Mouse (Mus musculus) kidney, postnatal 0 days (tissue): Measurements from ENCODE around the gene Afg1l. TPM values are rescaled to one million over a fixed set of nuclear protein-coding genes. Genes with fewer than 3 reads are reported as not detected.
A peak's percentile ranks its signal among the peaks of the same experiment; 100 is the strongest.

Source experiments
- ATAC-seq: fragments of 200-750 bp; cut with Nextera tagmentation; replicated peaks from 2 replicates; pipeline ENCODE4 v1.8.0; 2017; ENCODE audit warnings: low read depth, moderate number of reproducible peaks, moderate TSS enrichment, moderate library complexity; ENCODE audit not compliant: low FRiP score
- DNase-seq: peaks from one replicate; pipeline ENCODE4 v3.0.0-alpha.2; 2016; ENCODE audit warnings: low spot score
- H3K27ac ChIP-seq: fragments of 300-500 bp; sonication (generic); 2 replicates; pipeline ENCODE4 v1.5.1; 2014; ENCODE audit warnings: mild to moderate bottlenecking
- H3K27me3 ChIP-seq: fragments of 300-500 bp; sonication (generic); 2 replicates; pipeline ENCODE4 v1.6.1; 2014; ENCODE audit warnings: low read length, mixed read lengths; ENCODE audit not compliant: insufficient read depth
- H3K36me3 ChIP-seq: fragments of 300-500 bp; sonication (generic); 2 replicates; pipeline ENCODE4 v1.6.1; 2014; ENCODE audit warnings: low read length, mixed read lengths; ENCODE audit not compliant: insufficient read depth
- H3K4me1 ChIP-seq: fragments of 300-500 bp; sonication (generic); replicated peaks from 2 replicates; pipeline ENCODE4 v1.6.1; 2014; ENCODE audit warnings: antibody characterized with exemption, low read length, mixed read lengths; ENCODE audit not compliant: insufficient read depth
- H3K4me2 ChIP-seq: fragments of 300-500 bp; sonication (generic); 2 replicates; pipeline ENCODE4 v1.6.1; 2014; ENCODE audit warnings: mild to moderate bottlenecking, low read length, moderate library complexity, mixed read lengths
- H3K4me3 ChIP-seq: fragments of 300-500 bp; sonication (generic); replicated peaks from 2 replicates; pipeline ENCODE4 v1.5.1; 2014; ENCODE audit warnings: low read depth, low read length
- H3K9ac ChIP-seq: fragments of 300-500 bp; sonication (generic); 2 replicates; pipeline ENCODE4 v1.6.1; 2014; ENCODE audit warnings: low read depth, low read length
- H3K9me3 ChIP-seq: fragments of 300-500 bp; sonication (generic); replicated peaks from 2 replicates; pipeline ENCODE4 v1.6.1; 2016; ENCODE audit warnings: low read length, inconsistent platforms, mixed read lengths
- CTCF ChIP-seq: IDR thresholded peaks from 2 replicates; pipeline ENCODE4 v1.5.1; 2016; ENCODE audit warnings: antibody characterized with exemption, low read depth, mild to moderate bottlenecking, moderate library complexity
- whole genome bisulfite sequencing: fragments of 180-500 bp; shearing (Covaris S2); extraction: QIAGEN DNeasy Blood & Tissue Kit; methylation state at CpG from one replicate; pipeline ENCODE4 v1.1.7; 2014; 5-methylcytosine and 5-hydroxymethylcytosine counted together
- polyA plus RNA-seq: library from polyadenylated mRNA; unstranded; fragments of >200 nt; fragmentation: Nextera tagmentation; extraction: Ambion mirVana; gene quantifications from 2 replicates; pipeline ENCODE4 v1.2.1, GENCODE M21; 2015

Gene Afg1l
- polyA plus RNA-seq, 1 experiment from 2014 or later, result 8.3 TPM

DNA sequence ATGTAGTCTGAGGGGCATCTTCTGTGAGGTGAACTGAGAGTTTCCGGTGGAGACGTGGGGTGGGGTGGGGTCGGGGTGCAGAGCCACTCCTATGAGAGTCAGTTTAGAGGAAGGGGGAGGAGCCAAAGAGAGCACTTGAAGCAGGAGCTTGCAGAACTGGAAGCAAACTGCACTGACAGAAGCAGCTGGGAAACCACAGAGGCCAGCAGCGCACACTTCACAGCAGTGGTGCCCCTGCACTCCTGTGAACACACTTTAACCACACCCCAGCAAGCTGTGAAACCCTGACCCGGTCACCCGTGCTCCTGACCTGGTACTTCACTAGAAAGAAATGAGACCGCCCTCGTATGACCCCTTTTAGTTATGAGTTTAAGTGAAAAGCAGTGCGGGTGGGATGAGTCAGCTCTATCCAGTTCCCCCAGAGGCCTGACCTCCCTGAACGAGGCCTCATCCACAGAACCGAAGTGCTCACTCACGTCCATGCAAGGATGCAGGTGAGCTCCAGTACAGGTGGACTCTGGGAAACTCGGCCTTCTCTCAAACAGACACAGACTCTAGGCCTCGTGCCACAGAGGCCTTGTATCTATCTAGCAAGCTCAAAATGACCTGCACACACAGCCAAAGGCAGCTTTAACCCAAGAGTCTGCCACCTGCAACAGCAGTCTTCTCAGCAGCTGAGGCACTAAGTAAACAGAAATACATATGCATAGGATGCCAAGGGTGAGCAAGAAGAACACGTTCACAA lies 208.9 kb downstream of the Afg1l start:
- DNase-seq, result no peak
- H3K9ac ChIP-seq, result no peak overlapping the region
- whole genome bisulfite sequencing, result 44% methylated on average over 15 of the region's 15 CpGs

DNA sequence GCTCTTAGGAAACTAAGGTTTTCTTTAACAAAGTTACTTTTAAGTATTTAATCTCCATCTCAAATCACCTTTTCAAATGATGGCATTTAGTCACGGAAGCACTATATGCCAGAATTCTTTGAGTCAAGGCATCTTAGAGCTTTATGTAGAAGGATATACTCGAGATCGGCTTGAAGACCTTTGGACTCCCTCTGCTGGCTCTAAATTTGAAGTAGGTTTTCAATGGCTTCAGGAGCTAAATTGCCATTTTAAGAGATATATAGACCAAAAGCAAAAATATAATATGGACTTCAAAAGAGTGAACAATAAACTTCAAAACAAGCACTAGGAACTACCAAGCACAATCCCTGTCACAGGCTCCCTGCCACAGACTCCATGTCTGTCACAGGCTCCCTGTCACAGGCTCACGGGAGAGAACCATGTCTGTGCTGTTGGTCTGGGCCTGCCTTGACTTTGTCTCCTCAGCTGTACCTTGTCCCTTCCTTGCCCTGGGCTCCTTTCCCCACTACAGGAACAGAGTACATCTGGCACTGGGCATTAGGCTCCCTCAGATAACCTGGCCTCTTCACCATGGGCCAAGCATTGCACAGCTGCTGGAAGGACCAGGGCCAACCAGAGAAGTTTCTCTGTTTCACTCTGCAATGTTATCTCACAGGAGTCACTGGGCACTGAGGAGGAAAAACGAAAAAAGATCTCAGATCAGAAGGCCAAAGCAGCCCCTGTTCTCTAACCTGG lies 210.4 kb downstream of the Afg1l start:
- no peak overlapping the region for H3K9ac ChIP-seq
- H3K9me3 ChIP-seq, result no peaks in the 10 kb centered on the region
- H3K4me1 ChIP-seq, result peaks cover 20% of the 10 kb centered on the region
- peak; percentile 44 for TF ChIP-seq CTCF
- H3K36me3 ChIP-seq, result peaks cover 29% of the 10 kb centered on the region; the same call in 1 of the 2 replicates
- WGBS, result 78% methylated on average over 5 of the region's 5 CpGs
- H3K4me3 ChIP-seq, result no peak overlapping the region
- H3K4me2 ChIP-seq, result no peak overlapping the region
- DNase-seq, result no peak
- no peak for ATAC-seq
- no peaks in the 10 kb centered on the region for H3K27me3 ChIP-seq
- H3K27ac ChIP-seq, result no peak overlapping the region

More for the DNA sequence above, 208.9 kb downstream of the Afg1l start:
- H3K9me3 ChIP-seq, result no peaks in the 10 kb centered on the region
- no peak overlapping the region for H3K4me3 ChIP-seq
- peaks cover 34% of the 10 kb centered on the region for H3K4me1 ChIP-seq
- no peak for TF ChIP-seq CTCF
- H3K27me3 ChIP-seq, result no peaks in the 10 kb centered on the region
- H3K4me2 ChIP-seq, result no peak overlapping the region
- H3K27ac ChIP-seq, result peak overlapping the region; percentile 13; the same call in 1 of the 2 replicates
- H3K36me3 ChIP-seq, result peaks cover 29% of the 10 kb centered on the region; the same call in 1 of the 2 replicates
- ATAC-seq, result no peak

DNA sequence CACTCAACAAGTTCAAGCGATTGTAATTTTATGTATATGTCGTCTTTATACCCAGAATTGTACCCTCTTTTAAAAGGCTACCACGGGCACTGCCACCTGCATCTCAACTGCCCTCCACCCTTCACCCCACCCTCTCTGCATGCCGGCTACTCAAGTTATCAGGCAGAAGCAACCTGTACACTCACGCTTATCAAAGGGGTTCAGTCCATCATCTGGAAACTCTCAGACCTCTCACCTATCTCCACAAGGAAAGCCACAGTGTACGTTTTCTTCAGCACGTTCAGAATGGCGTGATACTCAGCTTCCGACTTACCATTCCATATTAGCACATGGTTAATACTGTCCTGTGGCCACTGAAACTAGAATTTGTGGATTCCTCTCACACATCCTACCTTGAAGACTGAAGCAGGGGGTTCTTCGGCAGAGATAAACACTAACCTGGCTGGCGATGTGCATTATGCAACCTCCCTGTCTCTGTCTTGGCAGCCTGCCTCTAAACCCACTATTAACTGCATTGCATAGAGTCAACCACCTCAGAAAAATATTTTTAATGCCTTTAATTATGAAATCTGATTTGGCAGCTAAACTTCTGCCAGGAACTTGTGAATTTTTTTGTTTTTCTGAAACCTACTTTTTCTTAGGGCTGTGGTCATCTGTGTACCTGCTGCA lies 213.2 kb downstream of the Afg1l start:
- 89% methylated on average over 11 of the region's 11 CpGs for WGBS
- H3K27me3 ChIP-seq, result no peaks in the 10 kb centered on the region
- no peak for DNase-seq
- H3K9me3 ChIP-seq, result no peaks in the 10 kb centered on the region
- ATAC-seq, result no peak
- H3K4me2 ChIP-seq, result no peak overlapping the region
- H3K4me1 ChIP-seq, result peaks cover 12% of the 10 kb centered on the region; the same call in 1 of the 2 replicates
- no peak overlapping the region for H3K27ac ChIP-seq
- no peak for TF ChIP-seq CTCF
- H3K36me3 ChIP-seq, result peaks cover 24% of the 10 kb centered on the region; the same call in 1 of the 2 replicates
- H3K4me3 ChIP-seq, result no peak overlapping the region
- no peak overlapping the region for H3K9ac ChIP-seq

DNA sequence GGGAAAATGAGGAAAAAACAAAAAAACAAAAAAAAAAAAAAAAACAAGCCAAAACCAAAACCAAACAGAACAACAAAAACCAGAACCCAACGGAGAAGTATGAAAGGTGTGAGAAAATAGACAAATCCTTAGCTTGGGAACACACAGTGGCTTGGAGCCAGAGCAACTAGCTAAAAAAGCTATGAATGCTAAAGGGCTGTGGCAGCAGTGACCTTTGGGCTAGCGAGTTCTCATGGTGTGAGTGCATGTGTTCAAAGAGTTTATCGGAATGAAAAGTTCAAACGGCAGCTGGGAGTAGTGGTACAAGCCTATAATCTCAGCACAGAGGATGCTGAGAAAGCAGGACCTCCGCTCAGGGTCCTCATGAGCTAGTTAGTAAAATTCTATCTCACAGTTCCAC lies 214.2 kb downstream of the Afg1l start:
- no peak overlapping the region for H3K4me2 ChIP-seq
- H3K4me1 ChIP-seq, result 0 out of 2 replicates have a peak, but pooled peaks cover 3% of the 10 kb centered on the region
- H3K27me3 ChIP-seq, result no peaks in the 10 kb centered on the region
- no peak overlapping the region for H3K9ac ChIP-seq
- no peak for ATAC-seq
- no peak overlapping the region for H3K27ac ChIP-seq
- H3K9me3 ChIP-seq, result no peaks in the 10 kb centered on the region
- DNase-seq, result no peak
- H3K4me3 ChIP-seq, result no peak overlapping the region
- peaks cover 24% of the 10 kb centered on the region; the same call in 1 of the 2 replicates for H3K36me3 ChIP-seq
- TF ChIP-seq CTCF, result no peak
- WGBS, result 65% methylated on average over 5 of the region's 5 CpGs

DNA sequence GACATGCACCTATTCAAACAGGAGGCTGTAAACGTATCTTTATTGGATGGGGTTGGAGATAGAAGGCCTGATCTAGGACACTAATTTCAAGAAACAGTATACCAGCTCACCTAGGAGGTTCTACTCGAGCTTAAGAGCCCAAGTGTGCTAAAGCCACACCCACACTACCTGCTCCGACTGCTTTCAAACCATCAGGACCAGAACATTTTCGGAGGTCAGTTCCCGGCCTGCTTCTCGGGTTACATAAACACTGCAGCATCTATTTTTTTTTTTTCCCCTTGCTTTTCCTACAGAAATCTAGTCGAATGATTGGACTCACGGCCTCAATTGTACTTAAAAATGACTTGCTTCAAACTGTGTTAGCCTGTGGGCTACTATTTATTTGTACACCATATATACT lies 214.7 kb downstream of the Afg1l start:
- no peak overlapping the region for H3K4me3 ChIP-seq
- TF ChIP-seq CTCF, result no peak
- H3K4me1 ChIP-seq, result 0 out of 2 replicates have a peak, but pooled peaks cover 3% of the 10 kb centered on the region
- no peak for DNase-seq
- WGBS, result 47% methylated on average over 8 of the region's 8 CpGs
- ATAC-seq, result no peak
- H3K27me3 ChIP-seq, result no peaks in the 10 kb centered on the region
- H3K9me3 ChIP-seq, result no peaks in the 10 kb centered on the region
- no peak overlapping the region for H3K9ac ChIP-seq
- H3K4me2 ChIP-seq, result no peak overlapping the region
- peaks cover 24% of the 10 kb centered on the region; the same call in 1 of the 2 replicates for H3K36me3 ChIP-seq
- H3K27ac ChIP-seq, result no peak overlapping the region

Other genes starting within 250 kb of the Afg1l start
- 8.7 and 9.7 TPM in 2 replicates for gene Foxo3, start 201.8 kb downstream of the Afg1l start, polyA plus RNA-seq
- gene Snx3, start 23.5 kb upstream of the Afg1l start, polyA plus RNA-seq, result 326 and 345 TPM in 2 replicates
- not detected in 2 replicates for gene Nr2e1, start 105.1 kb upstream of the Afg1l start, polyA plus RNA-seq
- 26.6 and 27.9 TPM in 2 replicates for gene Ostm1, start 105.3 kb upstream of the Afg1l start, polyA plus RNA-seq